In genomic region chr8:10644481-10644880, GRCm38 (mm10) we compare ENCODE assay signal across 17 mouse cellular contexts.
A peak's percentile ranks its signal among the peaks of the same experiment; 100 is the strongest.
DNase-seq lines count a peak whose midpoint lies in the region; ATAC-seq and TF ChIP-seq lines count a peak whose summit lies in the region.
"Had no signal": no experiment of that assay in that cellular context is flagged by ENCODE, and none has a peak within 500 bp of the region (broad histone marks: within the 10 kb centered on the region; RNA-seq: fewer than 3 reads in every experiment).

No protein-coding gene starts in this region.

- H3K27me3 ChIP-seq in heart, embryonic 14.5 days (ENCODE audit: control insufficient read depth, insufficient read depth, low read length) = no peaks in the 10 kb centered on the region
- no peaks in the 10 kb centered on the region for H3K27me3 ChIP-seq in hindbrain, embryonic 15.5 days
- H3K27me3 ChIP-seq: neural tube, embryonic 15.5 days had no signal

- ATAC-seq in heart, embryonic 14.5 days (ENCODE audit: insufficient number of reproducible peaks, insufficient read depth, low FRiP score, low read depth) = no peak
- peak; percentile 51; the same call in 1 of the 2 replicates for ATAC-seq in hindbrain, embryonic 15.5 days (ENCODE audit: low FRiP score, low read depth)
- ATAC-seq: CD4-positive, CD25-positive, alpha-beta regulatory T cell, adult 4 months; liver, postnatal 0 days had no signal

- intact Hi-C loops in heart, postnatal 36 days (cut with DNase I) = loop anchor here (5.0 kb wide), 1 partner anchor 528 kb away; no protein-coding TSS in a partner anchor

- no peak overlapping the region for H3K9ac ChIP-seq in heart, embryonic 14.5 days (ENCODE audit: low read length)
- no peak overlapping the region for H3K9ac ChIP-seq in hindbrain, embryonic 15.5 days
- H3K9ac ChIP-seq: liver, postnatal 0 days; neural tube, embryonic 15.5 days had no signal

- DNase-seq in heart, postnatal 36 days = no peak
- peak; percentile 87 for DNase-seq in MN1 (ENCODE audit: low spot score)
- DNase-seq in brain, embryonic 14.5 days (ENCODE audit: low read depth) = peak; percentile 88
- no peak for DNase-seq in right cerebral cortex, adult 2 months (ENCODE audit: low spot score in 2 of 2)
- DNase-seq in layer of hippocampus, adult 18-20 months (ENCODE audit: low spot score in 2 of 2) = no peak
- DNase-seq: cerebellum, adult 9-11 months; kidney, adult 9 months; liver, postnatal 0 days; lung, postnatal 36 days; right cerebral cortex, postnatal 14 days; thymus, adult 18-20 months had no signal

- peak overlapping the region; percentile 5 to 68 for H3K27ac ChIP-seq in heart, embryonic 14.5 days (replicated peaks in 1 of 2; ENCODE audit: control insufficient read depth in 1 of 2, insufficient read depth in 1 of 2, low read depth in 2 of 2, low read length in 2 of 2)
- no peak overlapping the region for H3K27ac ChIP-seq in hindbrain, embryonic 15.5 days (replicated peaks)
- H3K27ac ChIP-seq: layer of hippocampus, adult 2 months; left cerebral cortex, adult 2 months; neural tube, embryonic 15.5 days had no signal

- H3K4me3 ChIP-seq in heart, embryonic 14.5 days (ENCODE audit: control insufficient read depth in 1 of 2, insufficient read depth in 1 of 2, low read depth in 1 of 2, low read length in 2 of 2) = no peak overlapping the region
- no peak overlapping the region for H3K4me3 ChIP-seq in hindbrain, embryonic 15.5 days
- H3K4me3 ChIP-seq: layer of hippocampus, adult 2 months; left cerebral cortex, adult 2 months; neural tube, embryonic 15.5 days had no signal

- H3K36me3 ChIP-seq in heart, embryonic 14.5 days (ENCODE audit: control insufficient read depth, insufficient read depth, low read length) = no peaks in the 10 kb centered on the region
- H3K36me3 ChIP-seq in hindbrain, embryonic 15.5 days = no peaks in the 10 kb centered on the region
- H3K36me3 ChIP-seq: neural tube, embryonic 15.5 days had no signal

- H3K9me3 ChIP-seq in heart, embryonic 14.5 days (ENCODE audit: control insufficient read depth, low read length) = no peaks in the 10 kb centered on the region
- H3K9me3 ChIP-seq in hindbrain, embryonic 15.5 days = no peaks in the 10 kb centered on the region
- H3K9me3 ChIP-seq: neural tube, embryonic 15.5 days had no signal

- H3K4me1 ChIP-seq in heart, embryonic 14.5 days (ENCODE audit: control insufficient read depth in 2 of 2, insufficient read depth in 2 of 2, low read length in 2 of 2) = peaks cover 38 to 68% of the 10 kb centered on the region in 2 experiments
- H3K4me1 ChIP-seq in hindbrain, embryonic 15.5 days (replicated peaks) = peaks cover 4% of the 10 kb centered on the region; the same call in 1 of the 2 replicates

- no peak for TF ChIP-seq CTCF in brain, embryonic 14.5 days (IDR thresholded peaks at IDR 0.05; ENCODE audit: borderline replicate concordance, extremely low read depth, insufficient read depth, insufficient read length)

- TF ChIP-seq POLR2A in brain, embryonic 14.5 days (IDR thresholded peaks at IDR 0.05; ENCODE audit: borderline replicate concordance, extremely low read depth, insufficient read depth, insufficient read length, poor library complexity, severe bottlenecking) = no peak

- 34% methylated on average over 3 of the region's 3 CpGs for WGBS in heart, embryonic 14.5 days
- 38% methylated on average over 3 of the region's 3 CpGs for WGBS in hindbrain, embryonic 15.5 days

- H3K4me2 ChIP-seq in heart, embryonic 14.5 days (ENCODE audit: low read length) = no peak overlapping the region
- no peak overlapping the region for H3K4me2 ChIP-seq in hindbrain, embryonic 15.5 days
- H3K4me2 ChIP-seq: neural tube, embryonic 15.5 days had no signal

Comparison
In these comparisons a context has a peak if more than half of its experiments do, and no peak if none do; other contexts are left out.
1. DNase-seq: peak in MN1 (single experiment) and brain, embryonic 14.5 days (single experiment); none in heart, postnatal 36 days (0 of 2), right cerebral cortex, adult 2 months (0 of 2) and layer of hippocampus, adult 18-20 months (0 of 2).